Mouse (Mus musculus) B cell, adult 2 months (primary cell): ENCODE results near the gene Papln.

Experiments used
- DNase-seq, 2 experiments: peaks; one replicate each; pipeline ENCODE4 v3.0.0; 2022

The Papln gene

DNA sequence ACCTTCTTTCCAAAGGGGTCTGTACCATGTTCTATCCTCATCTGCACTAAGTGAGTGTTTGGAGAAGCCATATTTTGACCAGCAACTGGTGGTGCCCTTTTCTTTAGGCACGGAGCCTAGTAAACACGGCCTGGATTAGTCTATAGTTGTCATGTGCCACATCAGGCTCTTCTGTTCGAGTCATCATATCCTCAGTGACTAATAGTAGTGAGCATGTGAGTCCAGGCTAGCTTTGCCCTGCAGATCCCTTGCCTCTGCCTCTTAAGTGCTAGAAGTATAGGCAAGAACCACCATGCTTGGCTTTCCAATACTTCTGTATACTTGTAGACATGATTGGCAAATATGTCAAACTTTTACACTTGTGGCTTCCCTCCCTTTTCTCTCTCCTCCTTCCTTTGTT lies 70.5 kb downstream of the Papln start:
- no peak for DNase-seq

DNA sequence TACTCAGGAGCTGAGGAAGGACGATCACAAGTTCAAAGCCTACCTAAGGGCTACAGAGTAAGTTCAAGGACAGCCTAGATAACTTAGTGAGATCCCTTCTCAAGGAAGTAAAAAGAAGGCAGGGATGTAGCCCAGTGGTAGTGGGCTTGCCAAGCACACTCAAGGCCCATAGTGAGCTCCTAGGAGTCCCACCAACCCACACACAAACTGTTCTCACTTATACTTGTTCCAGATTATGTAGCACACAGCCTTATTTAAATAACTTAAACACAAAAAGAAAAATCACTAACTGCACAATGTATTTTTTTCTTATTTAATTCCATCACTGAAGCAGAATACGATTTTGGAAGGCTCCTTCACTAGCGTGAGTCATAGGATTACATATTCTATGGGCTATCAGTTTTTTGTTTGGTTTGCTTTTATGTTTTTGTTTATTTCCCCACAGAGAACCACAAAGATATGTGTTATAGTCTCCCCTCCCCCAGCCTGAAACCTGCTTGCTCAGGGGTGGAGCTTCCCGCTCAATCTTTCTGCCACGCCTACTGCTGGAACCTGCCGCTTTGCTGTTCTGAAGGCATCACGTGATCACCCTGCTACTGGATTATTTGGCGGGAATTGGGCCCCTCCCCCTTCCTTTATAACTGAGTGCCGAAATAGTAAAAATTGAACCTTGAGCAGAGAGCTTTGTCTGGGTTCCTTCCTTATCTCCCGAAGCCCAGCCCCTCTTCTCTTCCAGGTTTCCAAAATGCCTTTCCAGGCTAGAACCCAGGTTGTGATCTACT lies 78.2 kb downstream of the Papln start:
- DNase-seq = no peak
